Mouse (Mus musculus) kidney, embryonic 16.5 days (tissue): ENCODE measurements around the gene Smco2. TPM values are rescaled to one million over a fixed set of nuclear protein-coding genes. Genes with fewer than 3 reads are reported as not detected.

Experiments used
- ATAC-seq: fragments of 200-750 bp; cut with Nextera tagmentation; 2 replicates; pipeline ENCODE4 v1.8.0; 2017; ENCODE audit warnings: moderate TSS enrichment; ENCODE audit not compliant: low FRiP score, low TSS enrichment
- H3K27ac ChIP-seq: fragments of 300-500 bp; sonication (generic); 2 replicates; pipeline ENCODE4 v1.5.1; 2014; ENCODE audit warnings: low read length
- H3K27me3 ChIP-seq: fragments of 300-500 bp; sonication (generic); 2 replicates; pipeline ENCODE4 v1.6.1; 2014; ENCODE audit warnings: low read length, control low read depth, mixed read lengths; ENCODE audit not compliant: insufficient read depth
- H3K36me3 ChIP-seq: fragments of 300-500 bp; sonication (generic); 2 replicates; pipeline ENCODE4 v1.6.1; 2014; ENCODE audit warnings: low read length, control low read depth, mixed read lengths; ENCODE audit not compliant: insufficient read depth
- H3K4me1 ChIP-seq: fragments of 300-500 bp; sonication (generic); 2 replicates; pipeline ENCODE4 v1.6.1; 2014; ENCODE audit warnings: low read length, control low read depth, mixed read lengths; ENCODE audit not compliant: insufficient read depth
- H3K4me2 ChIP-seq: fragments of 300-500 bp; sonication (generic); replicated peaks from 2 replicates; pipeline ENCODE4 v1.6.1; 2014; ENCODE audit warnings: low read depth, low read length
- H3K4me3 ChIP-seq: fragments of 300-500 bp; sonication (generic); 2 replicates; pipeline ENCODE4 v1.5.1; 2014; ENCODE audit warnings: mild to moderate bottlenecking, low read length
- H3K9ac ChIP-seq: fragments of 300-500 bp; sonication (generic); replicated peaks from 2 replicates; pipeline ENCODE4 v1.6.1; 2014; ENCODE audit warnings: low read length
- H3K9me3 ChIP-seq: fragments of 300-500 bp; sonication (generic); 2 replicates; pipeline ENCODE4 v1.6.1; 2016; ENCODE audit warnings: low read length, control low read depth
- WGBS: fragments of 180-500 bp; shearing (Covaris S2); extraction: QIAGEN DNeasy Blood & Tissue Kit; methylation state at CpG from one replicate; pipeline ENCODE4 v1.1.7; 2014; 5-methylcytosine and 5-hydroxymethylcytosine counted together
- polyA plus RNA-seq: library from polyadenylated mRNA; unstranded; fragments of >200 nt; fragmentation: Nextera tagmentation; extraction: Ambion mirVana; gene quantifications from 2 replicates; pipeline ENCODE4 v1.2.1, GENCODE M21; 2015

Smco2 gene
- polyA plus RNA-seq, 1 experiment from 2014 or later: not detected

DNA sequence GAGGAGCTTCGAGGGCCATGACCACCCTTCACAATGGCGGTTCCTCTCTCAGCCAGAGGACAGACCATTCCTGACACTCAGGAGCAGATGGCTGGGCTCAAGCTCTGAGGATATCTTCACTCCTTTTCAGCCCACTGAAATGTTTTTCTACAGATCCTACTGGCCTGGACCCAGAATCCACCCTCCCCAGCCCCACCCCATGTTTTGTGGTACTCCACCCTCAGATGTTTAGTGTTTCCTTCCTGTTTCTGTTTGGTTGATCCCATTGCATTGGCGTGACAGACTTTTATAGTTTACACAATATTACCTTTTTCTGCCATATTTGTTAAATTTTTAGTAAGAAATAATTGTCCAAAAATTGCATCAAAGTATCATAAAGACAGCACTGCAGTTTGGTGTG lies 15.6 kb upstream of the Smco2 start:
- ATAC-seq: no peak
- Histone ChIP-seq H3K9me3 (no peaks in the 10 kb centered on the region), H3K4me3 (no peak overlapping the region), H3K36me3 (no peaks in the 10 kb centered on the region), H3K9ac (no peak overlapping the region), H3K4me1 (no peaks in the 10 kb centered on the region), H3K27ac (no peak overlapping the region), H3K27me3 (no peaks in the 10 kb centered on the region), H3K4me2 (no peak overlapping the region)
- WGBS: 80% methylated on average over 3 of the region's 3 CpGs

DNA sequence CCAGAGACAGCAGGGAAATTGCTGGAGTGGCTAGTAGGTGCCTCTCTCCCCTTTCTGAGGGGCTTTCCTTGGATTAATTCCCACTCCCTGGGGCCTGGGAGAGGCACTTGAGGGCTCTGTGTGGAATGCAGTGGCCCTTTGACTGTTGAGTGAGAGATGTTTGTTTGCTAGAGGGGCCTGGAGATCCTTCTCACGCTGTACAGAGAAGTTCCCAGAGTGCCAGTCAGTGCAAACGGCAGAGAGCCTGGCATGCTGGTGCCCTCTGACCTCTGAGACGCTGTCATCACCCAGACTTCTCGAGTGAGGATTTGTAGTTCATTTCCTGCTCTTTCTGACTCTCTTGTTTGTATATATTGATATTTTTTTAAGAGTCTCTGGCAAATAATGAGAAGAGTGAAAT lies 14.1 kb upstream of the Smco2 start:
- 14% methylated on average over 4 of the region's 4 CpGs for WGBS
- Histone ChIP-seq H3K4me2 (no peak overlapping the region), H3K27me3 (no peaks in the 10 kb centered on the region), H3K36me3 (no peaks in the 10 kb centered on the region), H3K4me3 (no peak overlapping the region), H3K9me3 (no peaks in the 10 kb centered on the region), H3K9ac (no peak overlapping the region), H3K27ac (no peak overlapping the region), H3K4me1 (no peaks in the 10 kb centered on the region)
- ATAC-seq: no peak

DNA sequence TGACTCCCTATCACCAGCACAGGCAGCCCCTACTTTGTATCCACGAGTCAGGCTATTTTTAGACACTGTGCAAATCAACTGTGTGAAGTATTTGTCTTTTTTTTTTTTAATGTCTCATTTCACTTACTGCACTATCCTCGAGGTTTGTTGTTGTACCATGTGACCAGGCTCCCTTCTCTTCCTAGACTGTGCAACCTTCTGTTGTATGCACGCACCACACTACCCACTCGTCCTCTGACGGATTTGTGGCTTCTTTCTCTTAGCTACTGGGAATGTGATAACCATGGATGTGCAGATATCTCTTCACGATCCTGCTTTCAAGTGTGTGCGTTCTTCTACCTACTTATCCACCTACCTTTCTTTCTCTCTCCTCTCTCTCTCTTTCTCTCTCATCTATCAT lies 12.6 kb upstream of the Smco2 start:
- H3K4me2 ChIP-seq: no peak overlapping the region
- H3K9ac ChIP-seq: no peak overlapping the region
- no peak overlapping the region for H3K27ac ChIP-seq
- no peaks in the 10 kb centered on the region for H3K36me3 ChIP-seq
- no peaks in the 10 kb centered on the region for H3K4me1 ChIP-seq
- no peak for ATAC-seq
- H3K9me3 ChIP-seq: no peaks in the 10 kb centered on the region
- no peaks in the 10 kb centered on the region for H3K27me3 ChIP-seq
- no peak overlapping the region for H3K4me3 ChIP-seq
- 71% methylated on average over 7 of the region's 7 CpGs for WGBS

DNA sequence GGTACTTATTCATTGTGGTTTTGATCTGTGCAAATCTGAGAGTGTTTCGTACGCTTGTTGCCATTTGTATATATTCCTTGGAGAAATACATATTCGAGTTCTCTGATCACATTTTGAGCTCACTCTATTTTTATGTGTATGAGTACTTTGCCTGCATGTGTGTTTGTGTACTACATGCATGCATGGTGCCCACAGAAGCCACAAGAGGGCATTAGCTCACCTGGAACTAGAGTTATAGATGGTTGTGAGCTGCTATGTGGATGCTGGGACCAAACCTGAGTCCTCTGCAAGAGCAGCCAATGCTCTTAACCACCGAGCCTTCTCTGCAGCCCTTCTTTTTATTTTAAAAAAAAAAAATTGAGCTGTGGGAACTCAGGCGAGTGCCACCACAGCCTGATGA lies 11.5 kb upstream of the Smco2 start:
- H3K27me3 ChIP-seq: no peaks in the 10 kb centered on the region
- no peak overlapping the region for H3K27ac ChIP-seq
- H3K9me3 ChIP-seq: no peaks in the 10 kb centered on the region
- no peak overlapping the region for H3K4me3 ChIP-seq
- 96% methylated on average over 5 of the region's 5 CpGs for WGBS
- H3K9ac ChIP-seq: no peak overlapping the region
- H3K36me3 ChIP-seq: no peaks in the 10 kb centered on the region
- H3K4me1 ChIP-seq: no peaks in the 10 kb centered on the region
- no peak for ATAC-seq
- H3K4me2 ChIP-seq: no peak overlapping the region

DNA sequence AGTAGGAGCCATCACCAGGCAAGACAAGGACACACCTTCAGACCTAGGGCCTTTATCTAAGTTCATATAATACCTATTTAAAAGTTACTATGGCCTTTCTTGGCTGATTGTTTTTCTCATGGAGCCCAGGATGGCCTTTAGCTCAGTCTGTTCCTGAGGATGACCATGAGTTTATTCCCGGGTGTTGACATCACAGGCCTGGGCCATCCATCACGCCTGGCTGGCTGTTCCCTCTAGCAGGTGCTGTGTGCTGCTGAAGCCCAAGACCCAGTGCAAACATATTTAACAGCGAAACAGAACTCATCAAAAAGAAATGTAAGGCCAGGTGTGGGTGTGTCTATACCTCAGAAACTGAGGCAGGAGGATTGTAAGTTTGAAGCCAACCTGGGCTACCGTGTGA lies 11.0 kb upstream of the Smco2 start:
- H3K36me3 ChIP-seq: no peaks in the 10 kb centered on the region
- no peaks in the 10 kb centered on the region for H3K9me3 ChIP-seq
- no peak overlapping the region for H3K4me3 ChIP-seq
- H3K9ac ChIP-seq: no peak overlapping the region
- no peaks in the 10 kb centered on the region for H3K27me3 ChIP-seq
- no peaks in the 10 kb centered on the region for H3K4me1 ChIP-seq
- no peak overlapping the region for H3K4me2 ChIP-seq
- H3K27ac ChIP-seq: no peak overlapping the region
- 89% methylated on average over 4 of the region's 4 CpGs for WGBS
- no peak for ATAC-seq

DNA sequence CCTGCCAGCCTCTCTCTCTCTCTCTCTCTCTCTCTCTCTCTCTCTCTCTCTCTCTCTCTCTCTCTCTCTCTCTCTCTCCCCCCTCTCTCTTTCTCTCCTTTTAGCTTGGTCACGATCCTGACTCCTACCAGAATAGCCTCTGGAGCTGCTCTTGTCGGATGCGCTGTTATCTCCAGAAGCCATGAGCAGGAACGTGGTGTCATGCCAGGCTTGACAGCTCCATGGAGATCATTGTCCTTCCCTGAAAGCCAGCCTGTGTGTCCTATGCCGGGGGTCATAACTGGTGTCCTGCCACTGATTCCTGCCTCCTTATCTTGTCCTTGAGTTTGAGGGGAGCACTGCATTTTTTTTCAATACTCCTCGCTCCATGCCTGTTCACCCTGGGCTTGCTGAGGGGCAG lies 5.0 kb upstream of the Smco2 start:
- Histone ChIP-seq H3K4me1 (no peaks in the 10 kb centered on the region), H3K9me3 (no peaks in the 10 kb centered on the region), H3K9ac (no peak overlapping the region), H3K27ac (no peak overlapping the region), H3K4me3 (no peak overlapping the region), H3K27me3 (no peaks in the 10 kb centered on the region), H3K36me3 (no peaks in the 10 kb centered on the region), H3K4me2 (no peak overlapping the region)
- ATAC-seq: no peak
- 96% methylated on average over 6 of the region's 6 CpGs for WGBS

DNA sequence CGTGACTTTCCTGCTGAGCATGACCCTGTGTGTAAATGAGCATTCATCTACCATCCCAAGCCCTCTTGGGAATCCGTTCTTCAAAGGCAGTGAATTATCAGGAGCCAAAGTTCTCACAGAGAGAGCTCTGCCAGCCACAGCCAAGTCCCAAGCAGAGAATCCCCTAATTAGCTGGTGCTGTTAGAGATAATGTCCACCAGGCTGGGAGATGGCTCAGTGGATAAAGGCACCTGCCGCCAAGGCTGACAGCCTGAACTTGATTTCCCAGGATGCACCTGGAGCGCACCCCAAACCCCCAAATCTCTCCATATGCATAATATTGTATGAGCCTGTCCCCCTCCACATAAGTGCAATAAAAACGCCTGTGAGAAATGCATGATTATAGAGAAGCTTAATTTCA lies 4.6 kb upstream of the Smco2 start:
- no peak for ATAC-seq
- Histone ChIP-seq H3K4me1 (no peaks in the 10 kb centered on the region), H3K27ac (no peak overlapping the region), H3K9me3 (no peaks in the 10 kb centered on the region), H3K36me3 (no peaks in the 10 kb centered on the region), H3K4me2 (no peak overlapping the region), H3K4me3 (no peak overlapping the region), H3K27me3 (no peaks in the 10 kb centered on the region), H3K9ac (no peak overlapping the region)
- WGBS: 77% methylated on average over 5 of the region's 5 CpGs

DNA sequence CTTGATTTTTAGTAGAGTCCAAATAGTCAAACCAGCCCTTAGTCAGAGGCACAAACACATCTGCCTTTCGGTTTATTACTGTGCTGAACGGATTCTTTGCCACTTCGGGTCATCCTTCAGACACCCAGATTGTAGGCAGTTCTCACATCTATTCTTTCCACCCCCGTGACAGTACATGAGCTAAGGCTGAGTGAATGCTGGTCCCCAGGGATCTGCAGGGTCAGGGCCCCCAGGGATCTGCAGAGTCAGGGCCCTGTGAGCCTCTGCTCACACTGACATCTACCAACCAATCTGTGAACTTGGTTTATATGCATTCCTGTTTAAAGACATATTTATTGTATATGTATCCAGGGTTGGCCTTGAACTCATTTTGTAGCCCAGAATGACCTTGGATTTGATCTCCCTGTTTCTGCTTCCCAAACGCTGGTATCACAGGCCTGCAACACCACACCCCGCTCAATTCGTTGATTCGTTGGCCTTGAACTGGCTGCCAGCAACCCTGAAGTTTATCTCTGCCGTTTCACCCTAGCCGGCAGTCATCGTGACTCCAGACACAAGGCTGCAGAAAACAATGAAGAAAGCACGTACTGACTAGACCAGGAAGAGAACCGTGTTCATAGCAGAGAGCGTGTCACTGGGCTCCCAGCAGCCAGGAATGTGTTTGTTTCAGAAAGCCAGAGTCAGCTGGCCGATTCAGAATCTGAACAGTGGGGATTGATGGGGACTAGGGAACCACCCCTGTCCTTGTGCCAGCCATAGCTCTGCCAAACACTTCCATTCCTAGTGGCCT lies 3.7 kb upstream of the Smco2 start:
- H3K4me2 ChIP-seq: no peak overlapping the region
- no peak for ATAC-seq
- WGBS: 68% methylated on average over 15 of the region's 15 CpGs
- H3K9me3 ChIP-seq: no peaks in the 10 kb centered on the region
- no peak overlapping the region for H3K4me3 ChIP-seq
- H3K4me1 ChIP-seq: no peaks in the 10 kb centered on the region
- no peak overlapping the region for H3K9ac ChIP-seq
- no peaks in the 10 kb centered on the region for H3K27me3 ChIP-seq
- no peaks in the 10 kb centered on the region for H3K36me3 ChIP-seq
- no peak overlapping the region for H3K27ac ChIP-seq

DNA sequence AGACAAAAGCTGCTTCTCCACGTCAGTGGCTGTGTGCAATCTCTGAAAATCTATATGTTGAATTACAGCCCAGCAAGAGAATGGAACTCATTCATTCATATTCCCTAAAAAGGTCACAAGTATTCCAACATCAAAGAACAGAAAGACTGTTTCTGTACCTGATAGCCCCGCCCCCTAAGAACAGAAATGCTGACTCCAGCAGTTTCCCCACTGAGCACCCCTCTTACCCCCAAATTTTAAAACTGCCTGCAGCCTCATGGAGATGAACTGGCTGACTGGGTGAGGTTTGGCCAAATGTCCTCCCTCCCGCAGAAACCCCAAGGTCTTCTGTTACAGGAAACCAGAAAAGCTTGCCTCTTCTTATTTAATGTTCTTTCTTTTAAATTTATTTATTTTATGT lies 2.5 kb upstream of the Smco2 start:
- Histone ChIP-seq H3K4me2 (no peak overlapping the region), H3K27ac (no peak overlapping the region), H3K36me3 (no peaks in the 10 kb centered on the region), H3K9ac (no peak overlapping the region), H3K9me3 (no peaks in the 10 kb centered on the region), H3K27me3 (no peaks in the 10 kb centered on the region), H3K4me3 (no peak overlapping the region), H3K4me1 (no peaks in the 10 kb centered on the region)
- WGBS: 78% methylated on average over 3 of the region's 3 CpGs
- ATAC-seq: no peak

DNA sequence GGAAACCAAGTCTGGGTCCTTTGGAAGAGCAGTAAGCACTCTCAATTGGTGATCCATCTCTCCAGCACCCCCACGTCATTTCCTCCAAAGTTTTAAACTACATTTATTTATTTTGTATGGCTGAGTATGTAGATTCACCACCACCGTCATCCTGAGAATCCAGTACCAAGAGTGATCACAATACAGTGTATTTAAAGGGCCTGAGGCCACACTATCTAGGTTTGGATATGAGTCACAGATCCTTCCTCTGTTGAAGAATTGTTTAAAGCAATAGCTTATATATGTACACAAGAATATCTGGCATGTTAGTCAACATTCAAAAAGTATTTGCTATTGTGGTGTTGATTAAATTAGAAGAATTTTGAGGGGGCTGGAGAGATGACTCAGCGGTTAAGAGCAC lies 1.6 kb upstream of the Smco2 start:
- Histone ChIP-seq H3K4me2 (no peak overlapping the region), H3K27ac (no peak overlapping the region), H3K4me1 (no peaks in the 10 kb centered on the region), H3K36me3 (no peaks in the 10 kb centered on the region), H3K4me3 (no peak overlapping the region), H3K27me3 (no peaks in the 10 kb centered on the region), H3K9me3 (no peaks in the 10 kb centered on the region), H3K9ac (no peak overlapping the region)
- 84% methylated on average over 3 of the region's 3 CpGs for WGBS
- ATAC-seq: no peak
